Mouse (Mus musculus) neural tube, embryonic 12.5 days (tissue): ENCODE measurements around the gene Ninl. TPM values are rescaled to one million over a fixed set of nuclear protein-coding genes. Genes with fewer than 3 reads are reported as not detected.
A peak's percentile ranks its signal among the peaks of the same experiment; 100 is the strongest.

ENCODE experiments used
- ATAC-seq: fragments of 200-750 bp; cut with Nextera tagmentation; 2 replicates; pipeline ENCODE4 v1.8.0; 2017; ENCODE audit warnings: low read depth, mild to moderate bottlenecking, moderate TSS enrichment, moderate library complexity; ENCODE audit not compliant: low FRiP score
- H3K27ac ChIP-seq: fragments of 300-500 bp; sonication (generic); 2 replicates; pipeline ENCODE4 v1.5.1; 2016
- H3K27me3 ChIP-seq: fragments of 300-500 bp; sonication (generic); replicated peaks from 2 replicates; pipeline ENCODE4 v1.6.1; 2016; ENCODE audit warnings: mild to moderate bottlenecking
- H3K36me3 ChIP-seq: fragments of 300-500 bp; sonication (generic); 2 replicates; pipeline ENCODE4 v1.6.1; 2016; ENCODE audit warnings: mild to moderate bottlenecking
- H3K4me1 ChIP-seq: fragments of 300-500 bp; sonication (generic); 2 replicates; pipeline ENCODE4 v1.6.1; 2016
- H3K4me2 ChIP-seq: fragments of 300-500 bp; sonication (generic); replicated peaks from 2 replicates; pipeline ENCODE4 v1.6.1; 2016; ENCODE audit warnings: mild to moderate bottlenecking
- H3K4me3 ChIP-seq: fragments of 300-500 bp; sonication (generic); 2 replicates; pipeline ENCODE4 v1.5.1; 2016
- H3K9ac ChIP-seq: fragments of 300-500 bp; sonication (generic); 2 replicates; pipeline ENCODE4 v1.6.1; 2016; ENCODE audit warnings: mild to moderate bottlenecking
- H3K9me3 ChIP-seq: fragments of 300-500 bp; sonication (generic); 2 replicates; pipeline ENCODE4 v1.6.1; 2016; ENCODE audit warnings: mild to moderate bottlenecking
- WGBS: fragments of 180-500 bp; shearing (Covaris S2); methylation state at CpG from one replicate; pipeline ENCODE4 v1.1.7; 2016; 5-methylcytosine and 5-hydroxymethylcytosine counted together
- polyA plus RNA-seq: library from polyadenylated mRNA; unstranded; fragments of >200 nt; fragmentation: Nextera tagmentation; extraction: Ambion mirVana; gene quantifications from 2 replicates; pipeline ENCODE4 v1.2.1, GENCODE M21; 2016

The Ninl gene
- polyA plus RNA-seq, 1 experiment from 2014 or later: 13.3 TPM

GRCm38 (mm10) chr2:150886315-150886714, 152.9 kb downstream of the Ninl start:
- no peak overlapping the region for H3K4me3 ChIP-seq
- no peaks in the 10 kb centered on the region for H3K4me1 ChIP-seq
- H3K9ac ChIP-seq: no peak overlapping the region
- H3K27me3 ChIP-seq: no peaks in the 10 kb centered on the region
- no peaks in the 10 kb centered on the region for H3K9me3 ChIP-seq
- no peaks in the 10 kb centered on the region for H3K36me3 ChIP-seq
- H3K27ac ChIP-seq: no peak overlapping the region
- no peak overlapping the region for H3K4me2 ChIP-seq
- no peak for ATAC-seq

- 87% methylated on average over 1 of the region's 1 CpGs for WGBS
- ATAC-seq: no peak
Measured at GRCm38 (mm10) chr2:150885814-150886213, 153.4 kb downstream of the Ninl start.

GRCm38 (mm10) chr2:150884779-150885110, 154.4 kb downstream of the Ninl start:
- 0 out of 2 replicates have a peak, but pooled peaks have one; percentile 13 for ATAC-seq
- Histone ChIP-seq H3K9me3 (no peaks in the 10 kb centered on the region), H3K27ac (no peak overlapping the region), H3K27me3 (no peaks in the 10 kb centered on the region), H3K36me3 (no peaks in the 10 kb centered on the region), H3K4me3 (no peak overlapping the region), H3K9ac (no peak overlapping the region), H3K4me2 (no peak overlapping the region), H3K4me1 (no peaks in the 10 kb centered on the region)
- WGBS: 97% methylated on average over 1 of the region's 1 CpGs

More at GRCm38 (mm10) chr2:150885814-150886213, 153.4 kb downstream of the Ninl start:
- Histone ChIP-seq H3K9me3 (no peaks in the 10 kb centered on the region), H3K4me3 (no peak overlapping the region), H3K36me3 (no peaks in the 10 kb centered on the region), H3K27ac (no peak overlapping the region), H3K4me1 (no peaks in the 10 kb centered on the region), H3K4me2 (no peak overlapping the region), H3K9ac (no peak overlapping the region), H3K27me3 (no peaks in the 10 kb centered on the region)

Other genes with a start within 250 kb of the Ninl start
- 76.5 and 77.8 TPM in 2 replicates for gene Abhd12, start 134.6 kb downstream of the Ninl start, polyA plus RNA-seq
- gene Gins1, start 134.0 kb downstream of the Ninl start, polyA plus RNA-seq: 40.0 and 40.3 TPM in 2 replicates
- 35.2 and 39.9 TPM in 2 replicates for gene Nanp, start within 50 bp of the Ninl start, polyA plus RNA-seq
- not detected in 2 replicates for gene Gm14151, start 53.0 kb upstream of the Ninl start, polyA plus RNA-seq
- not detected in 2 replicates for gene Gm14147, start 58.9 kb upstream of the Ninl start, polyA plus RNA-seq